Mouse (Mus musculus) retina, postnatal 7 days (tissue): Measurements from ENCODE around the gene Ganc.

Source experiments
- DNase-seq: peaks from one replicate; pipeline ENCODE4 v3.0.0-alpha.2; 2012; ENCODE audit warnings: low read depth, low spot score

Gene Ganc

DNA sequence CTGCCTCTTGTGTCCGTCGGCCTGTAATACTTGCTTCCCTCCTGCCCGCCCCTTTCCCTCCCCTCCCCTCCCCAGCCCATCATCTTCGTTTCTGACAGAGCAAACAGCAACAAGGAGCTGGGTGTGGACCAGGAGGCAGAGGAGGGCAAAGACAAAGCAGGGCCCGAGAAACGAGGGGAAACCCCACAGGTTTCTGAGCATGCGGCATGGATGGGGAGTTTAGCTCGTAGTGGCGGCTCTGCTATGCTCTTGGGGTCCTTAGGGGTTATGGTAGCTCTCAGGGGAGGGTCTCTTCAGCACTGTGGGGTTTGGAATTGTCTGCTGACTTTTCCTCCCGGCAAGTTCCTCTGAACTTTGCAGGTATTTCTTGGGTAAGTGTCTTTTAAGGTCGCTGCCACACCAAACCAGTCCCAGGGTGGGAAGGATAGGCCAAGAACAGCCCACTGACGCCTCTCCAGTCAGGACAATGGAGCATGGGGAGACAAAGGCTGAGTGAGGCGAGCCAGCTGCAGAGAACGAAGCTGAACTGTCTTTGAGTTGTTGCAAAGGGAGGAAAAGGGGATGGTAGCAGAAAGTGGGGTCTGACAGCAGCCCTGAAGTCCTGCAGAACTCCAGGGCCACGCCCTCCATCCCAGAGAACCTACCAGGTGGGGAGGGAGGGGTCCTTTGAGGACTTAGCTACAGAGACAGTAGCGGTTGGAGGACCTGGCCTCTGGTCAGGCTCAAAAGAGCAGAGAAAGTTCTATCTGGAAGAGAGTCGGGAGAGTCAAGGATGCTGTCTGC is 97.6 kb downstream of the Ganc start:
- DNase-seq, result no peak

DNA sequence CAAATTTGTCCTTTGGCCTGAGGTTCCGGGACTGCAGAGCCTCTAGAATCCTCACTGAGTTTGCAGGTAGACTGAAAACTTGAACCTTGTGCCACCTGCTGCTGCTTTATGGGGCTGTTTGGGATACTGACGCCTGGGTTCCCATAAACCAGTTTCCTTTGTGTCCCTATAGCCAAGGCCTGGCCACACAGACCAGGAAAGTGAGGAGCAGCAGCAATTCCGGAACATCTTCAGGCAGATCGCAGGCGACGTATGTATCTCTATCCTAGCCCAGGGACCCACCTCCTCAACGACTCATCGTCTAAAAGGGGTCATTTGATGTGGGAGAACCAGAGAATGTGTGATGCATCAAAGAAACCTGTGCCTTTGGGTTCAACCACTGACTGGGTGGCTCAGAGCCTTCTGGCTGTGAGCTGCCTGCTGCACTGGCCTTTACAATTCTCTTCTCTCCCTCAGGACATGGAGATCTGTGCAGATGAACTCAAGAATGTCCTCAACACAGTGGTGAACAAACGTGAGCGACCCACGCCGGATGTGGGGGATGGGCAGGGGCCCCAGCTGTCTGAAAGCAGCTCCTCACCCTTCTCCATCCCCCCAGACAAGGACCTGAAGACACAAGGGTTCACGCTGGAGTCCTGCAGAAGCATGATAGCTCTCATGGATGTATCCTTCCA is 98.4 kb downstream of the Ganc start:
- no peak for DNase-seq

DNA sequence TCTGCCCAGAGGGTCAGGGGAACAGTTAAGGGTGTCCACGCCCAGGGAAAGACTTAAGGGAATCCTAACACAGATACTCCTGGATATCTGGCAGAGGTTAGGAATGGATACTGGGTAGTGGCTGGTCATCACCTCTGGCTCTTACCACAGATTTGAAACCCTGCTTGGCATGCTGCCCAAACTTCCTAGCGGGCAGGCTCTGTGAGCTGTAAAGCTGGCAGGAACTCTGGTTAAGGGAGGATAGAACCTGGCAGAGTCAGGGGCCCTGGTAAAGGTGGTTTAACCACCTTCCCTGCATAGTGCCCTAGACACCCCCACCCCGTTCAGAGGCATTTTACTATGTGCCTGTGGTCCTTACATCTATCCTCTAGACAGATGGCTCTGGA is 98.9 kb downstream of the Ganc start:
- no peak for DNase-seq

GRCm38 (mm10) chr2:120503094-120503493 is 99.4 kb downstream of the Ganc start:
- DNase-seq, result no peak

DNA sequence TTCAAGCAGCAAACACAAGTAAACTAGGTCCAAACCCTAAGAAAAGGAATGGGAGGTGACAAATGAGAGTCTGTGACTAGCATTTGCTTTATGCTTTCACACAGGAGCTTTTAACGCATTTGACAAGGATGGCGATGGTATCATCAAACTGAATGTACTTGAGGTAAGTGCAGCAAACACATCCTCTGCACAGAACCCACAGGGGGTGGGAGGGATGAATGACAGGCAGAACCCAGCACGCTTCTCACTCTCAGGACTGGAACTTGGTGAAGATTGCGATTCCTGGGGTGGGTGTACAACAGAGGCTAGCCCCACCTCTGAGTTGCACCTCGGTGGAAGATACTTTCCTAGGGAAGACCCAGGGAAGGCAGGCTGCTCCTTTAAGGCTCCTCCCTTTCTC is 100.3 kb downstream of the Ganc start:
- no peak for DNase-seq
